Mouse (Mus musculus) lung, adult 2 months (tissue): ENCODE data around the gene Tmem258.

ENCODE experiments used
- CTCF ChIP-seq: fragments of 200-500 bp; IDR thresholded peaks from 2 replicates; pipeline ENCODE4 v1.5.1; 2011; ENCODE audit warnings: mild to moderate bottlenecking, low read length, control low read depth; ENCODE audit not compliant: insufficient read depth
- POLR2A ChIP-seq: fragments of 200-500 bp; IDR thresholded peaks from 2 replicates; pipeline ENCODE4 v1.6.1; 2011; ENCODE audit warnings: low read depth, mild to moderate bottlenecking, control low read depth, low read length, borderline replicate concordance; ENCODE audit errors: extremely low read depth

GRCm38 (mm10) chr19:10242916-10243315, 39.1 kb downstream of the Tmem258 start:
- TF ChIP-seq CTCF = no peak
- no peak for TF ChIP-seq POLR2A
